Mouse (Mus musculus): ENCODE results near the gene Bcl7a.

- no peak for TF ChIP-seq CTCF (IDR thresholded peaks at IDR 0.05; ENCODE audit: low read depth, low read length)
- no peak for TF ChIP-seq POLR2A (IDR thresholded peaks at IDR 0.05; ENCODE audit: borderline replicate concordance, low read depth, low read length)
Measured at GRCm38 (mm10) chr5:123324242-123324641, 19.4 kb upstream of the Bcl7a start.

Measured in bone marrow macrophage, adult 2 months (primary cell).